In genomic region chr4:48904551-48904950, GRCm38 (mm10) we compare ENCODE assay signal across 20 mouse cellular contexts.
"Had no signal": no experiment of that assay in that cellular context is flagged by ENCODE, and none has a peak within 500 bp of the region (broad histone marks: within the 10 kb centered on the region; RNA-seq: fewer than 3 reads in every experiment).

No protein-coding gene starts in this region.

- ATAC-seq: hindbrain, postnatal 0 days; inflammation-experienced regulatory T-cells, adult 6 months; intestine, embryonic 15.5 days; intestine, embryonic 16.5 days; intestine, postnatal 0 days had no signal

- DNase-seq: heart, postnatal 10 days; heart, postnatal 14 days; heart, postnatal 36 days; heart, postnatal 4 days; kidney, adult 11 months; kidney, adult 18-20 months; kidney, adult 2 months; kidney, adult 8-10 months; kidney, adult 9 months; kidney, postnatal 10 days; kidney, postnatal 14 days; kidney, postnatal 25 days; kidney, postnatal 36 days; kidney, postnatal 4 days; layer of hippocampus, adult 9-11 months had no signal
